Mouse (Mus musculus) CD8-positive naive resting alpha-beta T cell, adult 57 days (primary cell): ENCODE results near the gene Ces3a. TPM values are rescaled to one million over a fixed set of nuclear protein-coding genes. Genes with fewer than 3 reads are reported as not detected.

Experiments
- total RNA-seq: library from RNA; stranded (reverse); gene quantifications from one replicate; pipeline ENCODE4 v1.2.4, GENCODE M21; 2023

The Ces3a gene
- total RNA-seq = not detected

DNA sequence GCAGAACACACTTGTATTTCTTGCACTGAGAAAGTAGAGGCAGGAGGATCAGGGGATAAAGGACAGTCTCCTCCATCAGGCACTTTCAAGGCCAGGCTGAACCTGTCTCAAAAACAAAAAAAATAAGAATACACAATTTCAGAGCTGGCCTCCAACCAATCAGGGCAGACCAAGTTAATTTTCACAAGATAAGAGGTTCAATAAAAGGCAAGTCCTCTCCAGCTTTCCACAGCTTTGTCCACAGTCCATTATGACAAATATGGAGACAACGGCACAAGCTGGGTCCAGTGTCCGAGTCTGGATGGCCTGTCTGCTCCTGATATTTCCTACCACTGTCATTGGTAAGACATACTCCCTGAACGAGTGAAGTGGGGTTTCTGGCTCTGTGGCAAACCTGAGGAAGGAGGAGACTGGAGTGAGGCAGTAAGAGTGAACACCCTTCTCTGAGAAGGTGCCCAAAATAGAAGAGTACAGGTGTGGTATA lies at the start of gene Ces3a:
TSS of gene Ces3a (plus strand) at position 231 of the 484 bp plus-strand sequence.

DNA sequence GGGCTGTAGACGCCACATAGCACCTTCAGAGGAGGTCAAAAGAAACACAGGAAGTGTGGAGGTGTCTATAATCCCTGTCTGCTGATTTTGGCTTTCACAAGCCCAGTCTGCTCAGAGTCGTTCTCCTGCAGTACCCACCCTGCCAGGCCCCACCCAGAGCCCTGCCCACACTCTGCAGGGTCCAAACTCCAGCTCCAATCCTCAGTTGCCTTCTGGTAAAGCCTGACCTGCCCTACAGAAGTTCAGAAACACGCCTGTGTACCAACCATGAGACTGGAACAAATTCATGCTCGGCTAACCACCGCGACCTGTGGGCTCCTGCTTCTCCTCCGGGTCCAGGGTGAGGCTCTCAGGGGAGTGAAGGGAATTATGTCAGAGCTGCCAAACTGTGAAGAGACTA lies 47.8 kb upstream of the Ces3a start, which contains the start of gene Ces2h:
TSS of gene Ces2h (plus strand) at position 268 of the 400 bp plus-strand sequence.

DNA sequence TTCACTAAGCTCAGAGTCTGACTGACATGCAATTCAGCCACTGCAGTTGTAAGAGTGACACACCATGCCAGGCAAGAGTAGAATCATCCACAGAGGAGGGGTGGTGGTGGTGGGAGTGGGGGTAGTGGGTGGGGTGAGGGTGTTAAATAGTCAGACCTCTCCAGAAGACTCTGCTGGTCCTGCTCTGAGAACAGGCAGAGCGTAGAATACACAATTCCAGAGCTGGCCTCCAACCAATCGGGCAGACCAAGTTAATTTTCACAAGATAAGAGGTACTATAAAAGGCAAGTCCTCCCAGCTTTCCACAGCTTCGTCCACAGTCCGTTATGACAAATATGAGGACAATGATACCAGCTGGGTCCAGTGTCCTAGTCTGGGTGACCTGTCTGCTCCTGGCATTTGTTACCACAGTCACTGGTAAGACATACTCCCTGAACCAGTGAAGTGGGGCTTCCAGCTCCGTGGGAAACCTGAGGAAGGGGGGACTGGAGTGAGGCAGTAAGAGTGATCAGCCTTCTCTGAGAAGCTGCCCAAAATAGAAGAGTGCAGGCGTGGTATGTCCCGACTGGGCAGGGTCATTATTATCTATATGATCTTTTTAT lies 35.1 kb downstream of the Ces3a start, which contains the start of gene Ces3b:
TSS of gene Ces3b (plus strand) at position 305 of the 602 bp plus-strand sequence.

Other genes with a start within 250 kb of the Ces3a start
- not detected for gene Ces2b, start 217.0 kb upstream of the Ces3a start, total RNA-seq
- not detected for gene Ces2c, start 201.5 kb upstream of the Ces3a start, total RNA-seq
- not detected for gene Ces2e, start 122.3 kb upstream of the Ces3a start, total RNA-seq
- gene Ces2f, start 101.2 kb upstream of the Ces3a start, total RNA-seq = not detected
- 0.18 TPM for gene Ces2g, start 86.9 kb upstream of the Ces3a start, total RNA-seq
- gene Ces2h, start 47.7 kb upstream of the Ces3a start, total RNA-seq = not detected
- gene Ces3b, start 35.2 kb downstream of the Ces3a start, total RNA-seq = not detected
- gene Ces4a, start 83.2 kb downstream of the Ces3a start, total RNA-seq = not detected
- gene Cbfb, start 122.1 kb downstream of the Ces3a start, total RNA-seq = 104 TPM
- gene D230025D16Rik, start 176.5 kb downstream of the Ces3a start, total RNA-seq = 20.9 TPM
- gene B3gnt9, start 206.6 kb downstream of the Ces3a start, total RNA-seq = 4.5 TPM
- 22.6 TPM for gene Tradd, start 216.0 kb downstream of the Ces3a start, total RNA-seq
- gene Fbxl8, start 216.0 kb downstream of the Ces3a start, total RNA-seq = 10.5 TPM
- 0.73 TPM for gene Hsf4, start 221.2 kb downstream of the Ces3a start, total RNA-seq
- not detected for gene Nol3, start 227.5 kb downstream of the Ces3a start, total RNA-seq
- 3.2 TPM for gene 4931428F04Rik, start 241.3 kb downstream of the Ces3a start, total RNA-seq
- gene Exoc3l, start 247.5 kb downstream of the Ces3a start, total RNA-seq = 1.4 TPM
- 87.5 TPM for gene E2f4, start 249.1 kb downstream of the Ces3a start, total RNA-seq